Mouse (Mus musculus): ENCODE results near the gene Pomt2. TPM values are rescaled to one million over a fixed set of nuclear protein-coding genes. Genes with fewer than 3 reads are reported as not detected.

Gene Pomt2
- polyA plus RNA-seq, 1 experiment from 2014 or later = 18.7 TPM

- peaks cover 16% of the 10 kb centered on the region for H3K4me1 ChIP-seq
- peak; percentile 92 for DNase-seq (ENCODE audit: low spot score)
- peak within 1 kb of the TSS; percentile 97 for H3K27ac ChIP-seq
- under 1% methylated on average over 27 of the region's 27 CpGs for WGBS
- peaks cover 9% of the 10 kb centered on the region for H3K36me3 ChIP-seq
- no peaks in the 10 kb centered on the region for H3K9me3 ChIP-seq (replicated peaks)
- H3K4me3 ChIP-seq = peak within 1 kb of the TSS; percentile 81
- no peaks in the 10 kb centered on the region for H3K27me3 ChIP-seq (ENCODE audit: low read depth, poor library complexity, severe bottlenecking)
These were observed 802 bp downstream of the Pomt2 start, which contains the start of gene Gstz1 for GRCm38 (mm10) chr12:87146966-87147365. Gene Gstz1, plus strand, starts transcription at chr12:87147165.

- H3K36me3 ChIP-seq = peaks cover 9% of the 10 kb centered on the region
- H3K9me3 ChIP-seq (replicated peaks) = no peaks in the 10 kb centered on the region
- WGBS = 84% methylated on average over 2 of the region's 2 CpGs
- H3K4me3 ChIP-seq = no peak overlapping the region
- DNase-seq (ENCODE audit: low spot score) = no peak
- no peak overlapping the region for H3K27ac ChIP-seq
- peaks cover 7% of the 10 kb centered on the region for H3K4me1 ChIP-seq
- no peaks in the 10 kb centered on the region for H3K27me3 ChIP-seq (ENCODE audit: low read depth, poor library complexity, severe bottlenecking)
These were observed 5.6 kb downstream of the Pomt2 start for GRCm38 (mm10) chr12:87142156-87142555.

GRCm38 (mm10) chr12:87138768-87139167 lies 9.0 kb downstream of the Pomt2 start:
- Histone ChIP-seq H3K27me3 (ENCODE audit: low read depth, poor library complexity, severe bottlenecking) (no peaks in the 10 kb centered on the region), H3K4me3 (no peak overlapping the region), H3K9me3 (replicated peaks) (no peaks in the 10 kb centered on the region), H3K27ac (no peak overlapping the region), H3K36me3 (peaks cover 21% of the 10 kb centered on the region), H3K4me1 (no peaks in the 10 kb centered on the region)
- 70% methylated on average over 2 of the region's 2 CpGs for WGBS
- DNase-seq (ENCODE audit: low spot score) = no peak

DNA sequence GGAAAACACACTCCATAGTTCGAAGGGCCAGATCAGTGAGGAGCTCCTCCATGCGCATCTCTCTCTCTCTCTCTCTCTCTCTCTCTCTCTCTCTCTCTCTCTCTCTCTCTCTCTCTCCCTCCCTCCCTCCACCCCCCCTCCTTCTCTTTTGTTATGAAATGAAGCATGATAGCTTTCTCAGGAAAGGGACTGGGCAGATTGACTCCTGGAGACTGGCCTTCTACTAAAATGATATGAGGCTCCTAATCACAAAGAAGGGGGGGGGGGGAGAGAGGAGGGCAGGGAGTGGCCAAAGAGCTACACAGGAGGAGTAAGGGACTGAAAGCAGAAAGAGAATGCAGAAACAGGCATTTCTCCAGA lies 9.4 kb downstream of the Pomt2 start:
- Histone ChIP-seq H3K4me1 (no peaks in the 10 kb centered on the region), H3K4me3 (no peak overlapping the region), H3K27ac (no peak overlapping the region), H3K36me3 (peaks cover 26% of the 10 kb centered on the region), H3K27me3 (ENCODE audit: low read depth, poor library complexity, severe bottlenecking) (no peaks in the 10 kb centered on the region), H3K9me3 (replicated peaks) (no peaks in the 10 kb centered on the region)
- DNase-seq (ENCODE audit: low spot score) = no peak
- 92% methylated on average over 2 of the region's 2 CpGs for WGBS

DNA sequence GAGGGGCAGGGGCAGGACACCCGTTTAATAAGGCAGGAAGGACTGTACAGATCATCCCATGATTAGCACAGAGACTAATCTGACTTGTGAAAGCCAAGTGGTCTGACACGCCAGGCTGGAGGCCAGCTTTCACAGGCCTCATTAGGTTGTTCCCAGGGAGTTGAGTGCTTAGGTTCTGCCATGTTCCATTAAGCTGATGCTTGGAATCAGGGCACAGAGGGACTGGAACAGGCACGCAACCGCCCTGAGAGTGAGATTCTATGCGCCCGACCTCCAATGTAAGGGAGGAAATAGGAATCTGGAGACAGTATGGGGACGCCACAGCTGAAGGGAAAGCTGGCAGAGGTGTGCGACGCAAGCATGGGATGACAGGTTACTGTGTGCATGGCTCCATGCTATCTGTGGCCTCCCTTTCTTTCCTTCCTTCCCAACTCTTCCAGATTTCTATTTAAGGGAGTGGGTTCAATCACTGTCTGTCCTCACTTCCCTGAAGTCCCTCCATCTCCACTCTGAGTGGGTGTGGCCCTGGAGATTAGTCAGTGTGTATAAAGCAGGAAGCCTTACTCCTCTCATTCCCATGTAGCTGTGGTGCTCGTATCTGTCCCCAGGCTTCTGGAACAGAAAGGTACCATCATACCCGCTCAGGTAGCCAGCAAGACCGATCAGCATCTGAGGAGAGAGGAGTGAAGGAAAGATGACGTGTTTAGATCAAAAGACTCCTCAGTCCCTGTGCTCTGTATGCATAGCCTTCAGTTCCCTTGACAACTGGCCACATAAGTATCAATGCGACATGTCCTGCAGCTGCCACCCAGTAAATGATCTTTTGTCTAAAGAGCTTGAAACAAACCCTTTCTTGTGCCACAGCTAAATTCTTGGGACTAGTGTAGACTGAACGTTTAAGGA lies 10.1 kb downstream of the Pomt2 start:
- H3K27ac ChIP-seq = no peak overlapping the region
- no peak overlapping the region for H3K4me3 ChIP-seq
- no peaks in the 10 kb centered on the region for H3K27me3 ChIP-seq (ENCODE audit: low read depth, poor library complexity, severe bottlenecking)
- no peak for DNase-seq (ENCODE audit: low spot score)
- no peaks in the 10 kb centered on the region for H3K9me3 ChIP-seq (replicated peaks)
- H3K36me3 ChIP-seq = peaks cover 31% of the 10 kb centered on the region
- H3K4me1 ChIP-seq = no peaks in the 10 kb centered on the region
- 88% methylated on average over 15 of the region's 15 CpGs for WGBS

DNA sequence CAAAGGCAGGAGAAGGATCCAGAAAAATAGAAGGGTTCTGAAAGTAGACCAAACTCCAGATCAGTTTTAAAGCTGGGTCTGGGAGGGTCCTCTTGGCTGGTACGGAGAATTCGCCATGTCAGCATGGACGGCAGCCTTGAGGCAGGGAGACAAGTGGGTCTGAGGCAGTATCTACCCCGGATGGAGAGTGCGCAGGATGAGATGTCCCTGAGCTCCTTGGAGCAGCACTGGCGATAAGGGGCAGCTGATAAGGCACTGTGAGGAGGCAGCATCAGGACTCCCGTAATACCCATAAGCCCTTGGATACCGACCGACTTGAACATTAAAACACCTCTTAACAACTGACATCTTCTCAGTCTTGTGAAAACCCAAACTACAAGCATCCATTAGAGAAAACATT lies 15.0 kb downstream of the Pomt2 start:
- Histone ChIP-seq H3K4me1 (no peaks in the 10 kb centered on the region), H3K36me3 (peaks cover 59% of the 10 kb centered on the region), H3K27ac (no peak overlapping the region), H3K4me3 (no peak overlapping the region), H3K27me3 (ENCODE audit: low read depth, poor library complexity, severe bottlenecking) (no peaks in the 10 kb centered on the region), H3K9me3 (replicated peaks) (no peaks in the 10 kb centered on the region)
- DNase-seq (ENCODE audit: low spot score) = no peak
- 89% methylated on average over 9 of the region's 9 CpGs for WGBS

DNA sequence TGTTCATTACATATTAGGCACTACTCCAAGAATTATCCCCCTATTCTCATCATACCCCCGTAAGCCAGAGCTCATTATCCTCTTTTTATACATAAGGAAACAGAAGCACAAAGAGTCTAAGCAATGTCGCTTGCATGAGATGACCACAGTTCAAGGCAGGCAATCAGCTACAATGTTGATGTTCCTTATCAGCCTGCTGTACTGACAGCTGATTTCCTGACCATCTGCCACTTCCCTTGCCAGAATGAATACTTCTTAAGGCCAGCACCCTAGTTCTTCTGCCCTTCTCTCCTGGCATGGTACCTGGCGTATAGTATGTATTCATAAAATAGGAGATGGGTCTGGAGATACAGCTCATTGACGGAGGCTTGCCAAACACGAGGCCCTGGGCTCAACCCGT lies 15.6 kb downstream of the Pomt2 start:
- DNase-seq (ENCODE audit: low spot score) = no peak
- Histone ChIP-seq H3K4me1 (no peaks in the 10 kb centered on the region), H3K27me3 (ENCODE audit: low read depth, poor library complexity, severe bottlenecking) (no peaks in the 10 kb centered on the region), H3K4me3 (no peak overlapping the region), H3K9me3 (replicated peaks) (no peaks in the 10 kb centered on the region), H3K27ac (no peak overlapping the region), H3K36me3 (peaks cover 59% of the 10 kb centered on the region)
- 94% methylated on average over 6 of the region's 6 CpGs for WGBS

DNA sequence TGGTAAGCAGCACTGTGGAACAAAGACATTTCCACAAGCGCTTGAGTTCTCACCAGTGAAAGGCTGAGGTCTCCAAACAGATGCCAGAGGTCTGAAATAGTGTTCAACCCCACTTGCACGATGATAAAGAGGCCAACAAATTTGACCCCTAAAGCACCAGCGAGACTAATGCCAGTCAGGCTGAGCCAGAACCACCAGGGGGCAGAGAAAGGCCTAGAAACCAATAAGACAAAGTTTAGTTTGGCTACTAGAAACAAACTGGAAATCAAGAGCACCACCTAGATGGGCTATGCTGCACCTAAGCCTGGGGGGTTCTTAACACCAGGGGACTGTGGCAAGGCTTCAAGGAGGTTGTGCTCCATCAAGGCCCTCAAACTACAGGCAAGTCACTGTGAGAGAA lies 16.1 kb downstream of the Pomt2 start:
- Histone ChIP-seq H3K4me3 (no peak overlapping the region), H3K4me1 (no peaks in the 10 kb centered on the region), H3K36me3 (peaks cover 61% of the 10 kb centered on the region), H3K27ac (no peak overlapping the region), H3K27me3 (ENCODE audit: low read depth, poor library complexity, severe bottlenecking) (no peaks in the 10 kb centered on the region), H3K9me3 (replicated peaks) (no peaks in the 10 kb centered on the region)
- 70% methylated on average over 3 of the region's 3 CpGs for WGBS
- DNase-seq (ENCODE audit: low spot score) = no peak

- H3K27ac ChIP-seq = no peak overlapping the region
- peaks cover 61% of the 10 kb centered on the region for H3K36me3 ChIP-seq
- no peak for DNase-seq (ENCODE audit: low spot score)
- no peaks in the 10 kb centered on the region for H3K4me1 ChIP-seq
- 91% methylated on average over 2 of the region's 2 CpGs for WGBS
- H3K9me3 ChIP-seq (replicated peaks) = no peaks in the 10 kb centered on the region
- H3K27me3 ChIP-seq (ENCODE audit: low read depth, poor library complexity, severe bottlenecking) = no peaks in the 10 kb centered on the region
- no peak overlapping the region for H3K4me3 ChIP-seq
These were observed 16.6 kb downstream of the Pomt2 start for GRCm38 (mm10) chr12:87131181-87131580.

GRCm38 (mm10) chr12:87130224-87130623 lies 17.5 kb downstream of the Pomt2 start:
- Histone ChIP-seq H3K27me3 (ENCODE audit: low read depth, poor library complexity, severe bottlenecking) (no peaks in the 10 kb centered on the region), H3K9me3 (replicated peaks) (no peaks in the 10 kb centered on the region), H3K27ac (no peak overlapping the region), H3K36me3 (peaks cover 61% of the 10 kb centered on the region), H3K4me3 (no peak overlapping the region), H3K4me1 (no peaks in the 10 kb centered on the region)
- 87% methylated on average over 4 of the region's 4 CpGs for WGBS
- DNase-seq (ENCODE audit: low spot score) = no peak

DNA sequence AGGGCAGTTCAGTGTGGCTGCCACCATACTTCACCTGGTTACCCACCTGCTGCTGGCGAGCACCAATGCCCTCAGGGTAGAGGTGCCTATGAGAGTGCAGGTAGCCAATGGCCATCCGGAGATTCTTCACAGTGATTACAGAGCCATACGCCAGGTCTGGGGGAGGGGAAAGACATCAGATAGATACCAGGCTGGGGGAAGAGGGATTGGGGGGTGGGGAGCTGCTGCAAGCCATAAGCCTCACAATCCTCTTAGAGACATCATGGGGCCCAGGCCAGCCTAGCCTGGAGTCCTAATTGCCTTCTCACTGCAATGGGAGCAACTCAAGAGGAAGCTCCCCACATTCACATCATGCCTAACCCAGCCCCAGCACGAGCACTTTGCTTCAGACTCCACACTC lies 20.5 kb downstream of the Pomt2 start:
- Histone ChIP-seq H3K4me3 (no peak overlapping the region), H3K9me3 (replicated peaks) (no peaks in the 10 kb centered on the region), H3K36me3 (peaks cover 66% of the 10 kb centered on the region), H3K27me3 (ENCODE audit: low read depth, poor library complexity, severe bottlenecking) (no peaks in the 10 kb centered on the region), H3K4me1 (no peaks in the 10 kb centered on the region), H3K27ac (no peak overlapping the region)
- 69% methylated on average over 4 of the region's 4 CpGs for WGBS
- no peak for DNase-seq (ENCODE audit: low spot score)

DNA sequence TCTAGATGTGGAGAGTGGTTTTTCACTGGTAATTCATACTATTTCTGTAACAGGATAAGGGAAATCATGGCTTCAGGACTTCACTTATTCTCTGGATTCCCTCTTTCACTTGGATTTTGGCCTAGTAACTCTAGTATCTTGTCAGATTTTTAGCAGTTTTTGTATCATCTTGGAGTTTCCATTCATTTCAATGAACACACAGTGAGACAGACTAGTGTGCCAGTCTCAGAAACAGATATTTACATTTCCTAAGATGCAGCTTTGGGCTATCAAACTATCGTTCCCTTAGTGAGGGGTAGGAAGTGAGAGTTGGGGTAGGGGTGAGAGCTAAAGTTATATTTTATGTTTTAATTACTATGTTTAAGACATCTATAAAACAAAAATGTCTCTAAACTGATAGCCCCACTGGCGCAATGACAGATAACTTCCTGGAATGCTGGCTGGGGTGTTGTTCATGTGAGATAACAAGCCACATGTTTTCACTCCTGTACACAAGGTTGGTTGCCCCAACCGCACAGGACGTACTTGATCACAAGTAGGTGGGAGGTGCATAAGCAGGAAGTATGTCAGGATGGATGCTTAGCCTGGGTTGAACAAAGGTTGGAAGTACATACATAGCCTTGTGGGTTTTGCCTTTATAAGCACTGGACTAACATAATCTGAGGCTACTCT lies 25.7 kb downstream of the Pomt2 start:
- peaks cover 54% of the 10 kb centered on the region for H3K36me3 ChIP-seq
- H3K9me3 ChIP-seq (replicated peaks) = no peaks in the 10 kb centered on the region
- DNase-seq (ENCODE audit: low spot score) = no peak
- no peaks in the 10 kb centered on the region for H3K4me1 ChIP-seq
- WGBS = 90% methylated on average over 4 of the region's 4 CpGs
- no peak overlapping the region for H3K27ac ChIP-seq
- no peaks in the 10 kb centered on the region for H3K27me3 ChIP-seq (ENCODE audit: low read depth, poor library complexity, severe bottlenecking)
- no peak overlapping the region for H3K4me3 ChIP-seq

DNA sequence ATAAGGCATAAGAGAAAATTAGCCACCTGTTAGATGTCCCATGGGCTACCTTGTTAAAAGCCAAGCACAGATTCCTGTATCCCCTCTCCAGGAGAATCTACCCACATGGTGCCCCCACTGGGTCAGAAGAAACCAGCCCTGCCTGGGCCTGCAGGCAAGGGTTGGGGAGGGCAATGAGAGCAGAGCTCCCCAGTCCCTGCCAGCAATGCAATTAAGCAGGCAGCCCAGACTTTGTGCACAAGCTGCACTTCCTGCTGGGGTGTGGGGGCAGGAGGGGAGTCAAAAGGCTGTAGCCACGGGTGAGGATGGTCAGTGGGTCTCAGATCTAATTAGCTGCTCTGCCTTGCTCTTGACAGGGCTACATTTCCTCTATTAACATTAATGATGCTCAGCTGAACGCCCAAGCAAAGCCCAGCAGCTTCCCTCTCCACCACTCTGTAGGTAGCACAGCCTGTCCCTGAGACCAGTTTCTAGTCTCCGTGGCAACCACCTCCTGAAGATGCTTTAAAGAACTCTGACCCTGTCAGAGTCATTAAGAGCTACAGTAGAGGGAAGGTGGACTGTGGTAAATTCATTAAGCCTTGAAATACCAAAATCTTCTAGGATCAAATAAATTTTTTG lies 40.3 kb downstream of the Pomt2 start:
- Histone ChIP-seq H3K4me3 (no peak overlapping the region), H3K36me3 (peaks cover 30% of the 10 kb centered on the region), H3K9me3 (replicated peaks) (no peaks in the 10 kb centered on the region), H3K27me3 (ENCODE audit: low read depth, poor library complexity, severe bottlenecking) (peaks cover 20% of the 10 kb centered on the region), H3K27ac (no peak overlapping the region), H3K4me1 (peaks cover 9% of the 10 kb centered on the region)
- 38% methylated on average over 3 of the region's 3 CpGs for WGBS
- DNase-seq (ENCODE audit: low spot score) = no peak

All from limb, embryonic 10.5 days (tissue).